Comparison of ENCODE assay signal across 8 mouse cellular contexts in the genomic region with DNA sequence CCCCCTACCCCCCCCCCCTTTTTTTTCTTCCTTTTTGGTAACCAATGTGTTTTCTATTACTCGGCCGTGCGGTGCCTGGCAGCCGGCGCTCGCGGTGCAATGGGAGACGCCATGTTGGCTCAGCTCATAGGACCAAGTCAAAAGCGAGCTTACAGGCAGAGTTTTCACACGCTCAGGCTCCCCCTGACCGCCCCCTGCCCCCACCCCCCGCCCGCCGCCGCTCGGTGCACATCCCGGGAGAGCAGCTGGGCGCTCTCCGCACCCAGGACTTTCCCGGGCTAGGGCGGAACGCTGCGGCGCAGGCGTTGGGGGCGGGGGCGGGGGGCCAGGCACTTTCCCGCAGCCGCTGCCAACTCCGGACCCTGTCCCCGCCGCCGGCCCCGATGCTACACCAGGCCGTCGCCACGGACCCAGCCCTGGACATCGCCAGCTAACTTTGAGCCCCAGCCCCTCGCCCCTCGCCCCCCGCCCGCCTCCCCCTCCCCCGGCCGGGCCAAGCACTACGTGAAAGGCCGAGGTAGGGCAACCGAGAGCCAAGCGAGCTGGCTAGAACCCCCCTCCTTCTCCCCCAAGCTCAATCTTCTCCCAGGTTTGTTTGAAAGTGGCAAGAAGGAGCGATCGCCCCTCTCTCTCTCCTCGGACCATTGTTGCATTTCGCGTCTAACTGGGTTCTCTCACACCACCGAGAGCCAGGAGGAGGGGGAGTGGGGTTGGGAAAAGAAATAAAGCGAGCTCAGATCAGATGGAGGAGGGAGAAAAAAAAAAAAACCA. TPM values are rescaled to one million over a fixed set of nuclear protein-coding genes. Genes with fewer than 3 reads are reported as not detected.
A peak's percentile ranks its signal among the peaks of the same experiment; 100 is the strongest.
DNase-seq lines count a peak whose midpoint lies in the region; ATAC-seq and TF ChIP-seq lines count a peak whose summit lies in the region.

No protein-coding gene starts in this region.

- peak overlapping the region; percentile 80 for H3K4me3 ChIP-seq in embryonic fibroblast, embryonic 13.5 days (ENCODE audit: insufficient read depth, low read length)
- H3K4me3 ChIP-seq in hindbrain, embryonic 15.5 days, result peak overlapping the region; percentile 63
- peak overlapping the region; percentile 54 for H3K4me3 ChIP-seq in liver, embryonic 11.5 days (ENCODE audit: low read depth, low read length)
- peak overlapping the region; percentile 62 for H3K4me3 ChIP-seq in neural tube, embryonic 11.5 days (ENCODE audit: low read depth, low read length)

- DNase-seq in right cerebral cortex, postnatal 4 days, result peak; percentile 54
- DNase-seq in right cerebral cortex, postnatal 14 days, result no peak
- DNase-seq in liver, embryonic 11.5 days (ENCODE audit: low spot score), result no peak
- DNase-seq in neural tube, embryonic 11.5 days (ENCODE audit: low spot score), result peak; percentile 79
- DNase-seq in left cerebral cortex, adult 9 months (ENCODE audit: low spot score in 2 of 2), result no peak
- DNase-seq in thymus, postnatal 0 days (ENCODE audit: low spot score), result no peak

- peak; percentile 79 for ATAC-seq in hindbrain, embryonic 15.5 days (ENCODE audit: low FRiP score, low read depth)
- ATAC-seq in liver, embryonic 11.5 days (replicated peaks; ENCODE audit: low FRiP score), result peak; percentile 51; the same call in 1 of the 2 replicates
- peak; percentile 79 for ATAC-seq in neural tube, embryonic 11.5 days (ENCODE audit: insufficient read depth, low FRiP score, low TSS enrichment)

- H3K9me3 ChIP-seq in hindbrain, embryonic 15.5 days, result no peaks in the 10 kb centered on the region
- no peaks in the 10 kb centered on the region for H3K9me3 ChIP-seq in liver, embryonic 11.5 days (ENCODE audit: control insufficient read depth, low read length)
- no peaks in the 10 kb centered on the region for H3K9me3 ChIP-seq in neural tube, embryonic 11.5 days (ENCODE audit: control insufficient read depth, low read length)

- no peak for TF ChIP-seq CTCF in embryonic fibroblast, embryonic 13.5 days (IDR thresholded peaks at IDR 0.05; ENCODE audit: borderline replicate concordance, insufficient read depth, low read length)

- WGBS in hindbrain, embryonic 15.5 days, result 0% methylated on average over 43 of the region's 55 CpGs
- under 1% methylated on average over 47 of the region's 55 CpGs for whole genome bisulfite sequencing in liver, embryonic 11.5 days
- 0% methylated on average over 45 of the region's 55 CpGs for WGBS in neural tube, embryonic 11.5 days

- H3K36me3 ChIP-seq in hindbrain, embryonic 15.5 days, result no peaks in the 10 kb centered on the region
- H3K36me3 ChIP-seq in liver, embryonic 11.5 days (ENCODE audit: control insufficient read depth, insufficient read depth, low read length), result no peaks in the 10 kb centered on the region
- no peaks in the 10 kb centered on the region for H3K36me3 ChIP-seq in neural tube, embryonic 11.5 days (ENCODE audit: control insufficient read depth, insufficient read depth, low read length)

- peak overlapping the region; percentile 75 for H3K4me2 ChIP-seq in hindbrain, embryonic 15.5 days
- peak overlapping the region; percentile 73 for H3K4me2 ChIP-seq in liver, embryonic 11.5 days
- H3K4me2 ChIP-seq in neural tube, embryonic 11.5 days (ENCODE audit: low read depth), result peak overlapping the region; percentile 85

- peak; percentile 52 for TF ChIP-seq POLR2A in embryonic fibroblast, embryonic 13.5 days (IDR thresholded peaks at IDR 0.05; ENCODE audit: low read depth, low read length)

- H3K27ac ChIP-seq in embryonic fibroblast, embryonic 13.5 days (ENCODE audit: insufficient read depth, low read length), result peak overlapping the region; percentile 94
- peak overlapping the region; percentile 91 for H3K27ac ChIP-seq in hindbrain, embryonic 15.5 days (replicated peaks)
- H3K27ac ChIP-seq in liver, embryonic 11.5 days (ENCODE audit: low read depth, low read length), result peak overlapping the region; percentile 89
- peak overlapping the region; percentile 98 for H3K27ac ChIP-seq in neural tube, embryonic 11.5 days (ENCODE audit: low read depth, low read length)

- H3K27me3 ChIP-seq in hindbrain, embryonic 15.5 days, result no peaks in the 10 kb centered on the region; the same call in none of the 2 replicates
- H3K27me3 ChIP-seq in liver, embryonic 11.5 days (replicated peaks; ENCODE audit: control insufficient read depth, insufficient read depth, low read length), result peaks cover 63% of the 10 kb centered on the region
- no peaks in the 10 kb centered on the region for H3K27me3 ChIP-seq in neural tube, embryonic 11.5 days (ENCODE audit: control insufficient read depth, insufficient read depth, low read length)

- peaks cover 7% of the 10 kb centered on the region for H3K4me1 ChIP-seq in embryonic fibroblast, embryonic 13.5 days (ENCODE audit: control insufficient read depth, insufficient read depth, low read length)
- peaks cover 51% of the 10 kb centered on the region for H3K4me1 ChIP-seq in hindbrain, embryonic 15.5 days (replicated peaks)
- peaks cover 14% of the 10 kb centered on the region for H3K4me1 ChIP-seq in liver, embryonic 11.5 days (replicated peaks; ENCODE audit: control insufficient read depth, insufficient read depth, low read length)
- H3K4me1 ChIP-seq in neural tube, embryonic 11.5 days (ENCODE audit: control insufficient read depth, insufficient read depth, low read length), result peaks cover 44% of the 10 kb centered on the region

- peak overlapping the region; percentile 66 for H3K9ac ChIP-seq in hindbrain, embryonic 15.5 days
- peak overlapping the region; percentile 72 for H3K9ac ChIP-seq in liver, embryonic 11.5 days (ENCODE audit: low read depth, low read length)
- peak overlapping the region; percentile 91 for H3K9ac ChIP-seq in neural tube, embryonic 11.5 days (ENCODE audit: low read length)

RNA-seq across cellular contexts. Expression of a gene that starts 15.6 kb away (rescaled TPM):
- 47.0 and 54.4 TPM in 2 replicates for polyA plus RNA-seq in embryonic fibroblast, embryonic 13.5 days (2011; ENCODE audit: insufficient read length, low read depth, missing spikeins)
- polyA plus RNA-seq in hindbrain, embryonic 15.5 days (2015; fragmentation: Nextera tagmentation; extraction: Ambion mirVana), result 87.2 and 90.1 TPM in 2 replicates
- polyA plus RNA-seq in liver, embryonic 11.5 days (2014; fragmentation: Nextera tagmentation; extraction: Ambion mirVana), result 49.6 and 49.7 TPM in 2 replicates
- 88.5 and 95.9 TPM in 2 replicates for polyA plus RNA-seq in neural tube, embryonic 11.5 days (2014; fragmentation: Nextera tagmentation; extraction: Ambion mirVana)
- polyA plus RNA-seq in thymus, postnatal 0 days (2015; fragmentation: Nextera tagmentation; extraction: Ambion mirVana), result 4.3 and 5.3 TPM in 2 replicates

Comparison
In these comparisons a context has a peak if more than half of its experiments do, and no peak if none do; other contexts are left out.
1. DNase-seq: peak in right cerebral cortex, postnatal 4 days (single experiment) and neural tube, embryonic 11.5 days (single experiment); none in right cerebral cortex, postnatal 14 days (single experiment), liver, embryonic 11.5 days (single experiment), left cerebral cortex, adult 9 months (0 of 2) and thymus, postnatal 0 days (single experiment).
2. Peak in every context shown above with its lines, with median percentiles within 50 percentile points of each other: H3K27ac ChIP-seq, H3K4me3 ChIP-seq, ATAC-seq, H3K4me2 ChIP-seq and H3K9ac ChIP-seq.